Comparison of ENCODE assay signal across 7 mouse cellular contexts in genomic region chr17:47759702-47760410, GRCm38 (mm10). TPM values are rescaled to one million over a fixed set of nuclear protein-coding genes. Genes with fewer than 3 reads are reported as not detected.
DNase-seq lines count a peak whose midpoint lies in the region; ATAC-seq and TF ChIP-seq lines count a peak whose summit lies in the region.

No protein-coding gene starts in this region.

- H3K27me3 ChIP-seq in spleen, adult 2 months (ENCODE audit: control insufficient read depth, insufficient read depth, low read length) = no peaks in the 10 kb centered on the region
- no peaks in the 10 kb centered on the region for H3K27me3 ChIP-seq in liver, postnatal 0 days (ENCODE audit: insufficient read depth, low read length)
- no peaks in the 10 kb centered on the region for H3K27me3 ChIP-seq in forebrain, embryonic 14.5 days (replicated peaks; ENCODE audit: control insufficient read depth, insufficient read depth, low read length)
- no peaks in the 10 kb centered on the region for H3K27me3 ChIP-seq in kidney, embryonic 15.5 days

- peak overlapping the region; percentile 6; the same call in 1 of the 2 replicates for H3K27ac ChIP-seq in spleen, adult 2 months (ENCODE audit: insufficient read depth, low read length)
- peak overlapping the region; percentile 13 for H3K27ac ChIP-seq in bone marrow, adult 2 months (ENCODE audit: control insufficient read depth, insufficient read depth, low read depth, low read length, poor library complexity)
- no peak overlapping the region; the same call in 1 of the 2 replicates for H3K27ac ChIP-seq in liver, postnatal 0 days (ENCODE audit: low read depth)
- H3K27ac ChIP-seq in forebrain, embryonic 14.5 days (ENCODE audit: low read depth, low read length) = no peak overlapping the region
- H3K27ac ChIP-seq in kidney, embryonic 15.5 days = no peak overlapping the region

- no peak for TF ChIP-seq EP300 in liver, postnatal 0 days (IDR thresholded peaks at IDR 0.05; ENCODE audit: low read depth)

- H3K9me3 ChIP-seq in liver, postnatal 0 days (ENCODE audit: low read length) = no peaks in the 10 kb centered on the region
- H3K9me3 ChIP-seq in forebrain, embryonic 14.5 days (replicated peaks; ENCODE audit: control insufficient read depth, low read length) = no peaks in the 10 kb centered on the region
- H3K9me3 ChIP-seq in kidney, embryonic 15.5 days (replicated peaks) = no peaks in the 10 kb centered on the region

- H3K4me3 ChIP-seq in spleen, adult 2 months (ENCODE audit: extremely low read depth, insufficient read depth, insufficient read length) = no peak overlapping the region
- H3K4me3 ChIP-seq in bone marrow, adult 2 months (replicated peaks; ENCODE audit: control insufficient read depth, low read depth, low read length) = no peak overlapping the region
- H3K4me3 ChIP-seq in liver, postnatal 0 days (ENCODE audit: low read depth, low read length) = no peak overlapping the region
- H3K4me3 ChIP-seq in forebrain, embryonic 14.5 days (ENCODE audit: low read depth, low read length) = no peak overlapping the region
- no peak overlapping the region for H3K4me3 ChIP-seq in kidney, embryonic 15.5 days (replicated peaks)

- no peak overlapping the region for H3K4me2 ChIP-seq in liver, postnatal 0 days (ENCODE audit: low read depth, low read length)
- no peak overlapping the region for H3K4me2 ChIP-seq in forebrain, embryonic 14.5 days (ENCODE audit: low read length)
- H3K4me2 ChIP-seq in kidney, embryonic 15.5 days = no peak overlapping the region

- DNase-seq in spleen, adult 2 months (ENCODE audit: low read depth in 1 of 2, low spot score in 2 of 2) = peak in 1 of 2 experiments; percentile 16
- DNase-seq in spleen, adult 12 weeks (ENCODE audit: low spot score) = no peak
- peak; percentile 85 for DNase-seq in gastrocnemius, postnatal 25 days
- DNase-seq in liver, postnatal 0 days = no peak
- no peak for DNase-seq in forebrain, embryonic 14.5 days (ENCODE audit: low spot score)

- TF ChIP-seq POLR2A in spleen, adult 2 months (IDR thresholded peaks at IDR 0.05; ENCODE audit: low read depth, low read length) = no peak
- peak; percentile 19; the same call in 1 of the 2 replicates for TF ChIP-seq POLR2A in bone marrow, adult 2 months (IDR thresholded peaks at IDR 0.05; ENCODE audit: borderline replicate concordance, control insufficient read depth, low read depth, low read length)

- WGBS in spleen, adult 2 months = 38% methylated on average over 15 of the region's 15 CpGs
- WGBS in bone marrow, adult 2 months = 30% methylated on average over 15 of the region's 15 CpGs
- WGBS in liver, postnatal 0 days (ENCODE audit: insufficient replicate concordance) = 65% methylated on average over 15 of the region's 15 CpGs
- 74% methylated on average over 15 of the region's 15 CpGs for WGBS in forebrain, embryonic 14.5 days
- WGBS in kidney, embryonic 15.5 days = 79% methylated on average over 15 of the region's 15 CpGs

- peak; percentile 11; the same call in 1 of the 2 replicates for TF ChIP-seq CTCF in spleen, adult 2 months (IDR thresholded peaks at IDR 0.05; ENCODE audit: extremely low read depth, insufficient read depth, insufficient read length, insufficient replicate concordance)
- peak; percentile 21; the same call in 1 of the 2 replicates for TF ChIP-seq CTCF in bone marrow, adult 2 months (IDR thresholded peaks at IDR 0.05; ENCODE audit: control insufficient read depth, insufficient read depth, low read length)
- peak; percentile 34 for TF ChIP-seq CTCF in liver, postnatal 0 days (IDR thresholded peaks at IDR 0.05; ENCODE audit: low read depth)

- no peaks in the 10 kb centered on the region for H3K36me3 ChIP-seq in spleen, adult 2 months (ENCODE audit: control insufficient read depth, insufficient read depth, low read length)
- no peaks in the 10 kb centered on the region for H3K36me3 ChIP-seq in liver, postnatal 0 days (replicated peaks; ENCODE audit: insufficient read depth, low read length)
- H3K36me3 ChIP-seq in forebrain, embryonic 14.5 days (ENCODE audit: control insufficient read depth, insufficient read depth, low read length) = no peaks in the 10 kb centered on the region
- H3K36me3 ChIP-seq in kidney, embryonic 15.5 days = no peaks in the 10 kb centered on the region

- H3K9ac ChIP-seq in liver, postnatal 0 days (replicated peaks) = no peak overlapping the region
- no peak overlapping the region for H3K9ac ChIP-seq in forebrain, embryonic 14.5 days (ENCODE audit: low read length)
- no peak overlapping the region for H3K9ac ChIP-seq in kidney, embryonic 15.5 days

- no peak for ATAC-seq in liver, postnatal 0 days
- no peak for ATAC-seq in forebrain, embryonic 14.5 days
- no peak for ATAC-seq in kidney, embryonic 15.5 days (replicated peaks; ENCODE audit: low FRiP score)

- H3K4me1 ChIP-seq in spleen, adult 2 months (ENCODE audit: control insufficient read depth, insufficient read depth, insufficient read length) = peaks cover 35% of the 10 kb centered on the region
- H3K4me1 ChIP-seq in bone marrow, adult 2 months (ENCODE audit: control insufficient read depth, insufficient read depth, low read length) = peaks cover 9% of the 10 kb centered on the region
- H3K4me1 ChIP-seq in liver, postnatal 0 days (ENCODE audit: insufficient read depth) = peaks cover 24% of the 10 kb centered on the region
- H3K4me1 ChIP-seq in forebrain, embryonic 14.5 days (ENCODE audit: control insufficient read depth, insufficient read depth, low read length) = peaks cover 13% of the 10 kb centered on the region; the same call in 1 of the 2 replicates
- H3K4me1 ChIP-seq in kidney, embryonic 15.5 days = peaks cover 26% of the 10 kb centered on the region

RNA-seq across cellular contexts. Expression of gene Tfeb, which starts 23.0 kb away (rescaled TPM):
- polyA plus RNA-seq in spleen, adult 2 months (2012; rRNA removed) = 110 and 131 TPM in 2 replicates
- polyA plus RNA-seq in bone marrow, adult 2 months (2011; ENCODE audit: insufficient read depth, insufficient read length, low replicate concordance, missing spikeins) = 22.6 and 43.7 TPM in 2 replicates
- total RNA-seq in gastrocnemius, postnatal 25 days (2021) = 10 to 100 TPM; 65.8 to 67.7 TPM
- polyA plus RNA-seq in liver, postnatal 0 days (2015; fragmentation: Nextera tagmentation; extraction: Ambion mirVana) = 5.8 and 7.1 TPM in 2 replicates
- 2.2 and 2.4 TPM in 2 replicates for polyA plus RNA-seq in forebrain, embryonic 14.5 days (2014; fragmentation: Nextera tagmentation; extraction: Ambion mirVana)
- polyA plus RNA-seq in kidney, embryonic 15.5 days (2015; fragmentation: Nextera tagmentation; extraction: Ambion mirVana) = 13.4 and 15.2 TPM in 2 replicates

RNA-seq across cellular contexts. Expression of gene Pgc, which starts 33.2 kb away (rescaled TPM):
- 0.18 TPM in 1 of 2 replicates, not detected in the other for polyA plus RNA-seq in spleen, adult 2 months (2012; rRNA removed)
- polyA plus RNA-seq in bone marrow, adult 2 months (2011; ENCODE audit: insufficient read depth, insufficient read length, low replicate concordance, missing spikeins) = 1.1 TPM in 1 of 2 replicates, not detected in the other
- not detected for total RNA-seq in gastrocnemius, postnatal 25 days (2021)
- 0.07 and 0.15 TPM in 2 replicates for polyA plus RNA-seq in liver, postnatal 0 days (2015; fragmentation: Nextera tagmentation; extraction: Ambion mirVana)
- polyA plus RNA-seq in forebrain, embryonic 14.5 days (2014; fragmentation: Nextera tagmentation; extraction: Ambion mirVana) = not detected in 2 replicates
- polyA plus RNA-seq in kidney, embryonic 15.5 days (2015; fragmentation: Nextera tagmentation; extraction: Ambion mirVana) = 0.14 TPM in 1 of 2 replicates, not detected in the other

Comparison
In these comparisons a context has a peak if more than half of its experiments do, and no peak if none do; other contexts are left out.
1. H3K27ac ChIP-seq: peak in spleen, adult 2 months (single experiment) and bone marrow, adult 2 months (single experiment); none in liver, postnatal 0 days (single experiment), forebrain, embryonic 14.5 days (single experiment) and kidney, embryonic 15.5 days (single experiment).
2. Peak in every context shown above with its lines, with median percentiles within 50 percentile points of each other: CTCF ChIP-seq.